Mouse (Mus musculus) bone marrow, adult 2 months (tissue): ENCODE measurements around the gene Tk1. TPM values are rescaled to one million over a fixed set of nuclear protein-coding genes. Genes with fewer than 3 reads are reported as not detected.

Experiments
- H3K27ac ChIP-seq: fragments of 200-500 bp; 2 replicates; pipeline ENCODE4 v1.5.1; 2012; ENCODE audit warnings: low read depth, mild to moderate bottlenecking, control low read depth, inconsistent platforms, low read length; ENCODE audit not compliant: control insufficient read depth, poor library complexity, insufficient read depth
- H3K4me1 ChIP-seq: fragments of 200-500 bp; 2 replicates; pipeline ENCODE4 v1.6.1; 2011; ENCODE audit warnings: low read length; ENCODE audit not compliant: control insufficient read depth, insufficient read depth
- H3K4me3 ChIP-seq: fragments of 200-500 bp; replicated peaks from 2 replicates; pipeline ENCODE3; 2011; ENCODE audit warnings: mild to moderate bottlenecking, low read depth, low read length, control low read depth; ENCODE audit not compliant: control insufficient read depth
- CTCF ChIP-seq: fragments of 200-500 bp; IDR thresholded peaks from 2 replicates; pipeline ENCODE4 v1.5.1; 2011; ENCODE audit warnings: low read length, control low read depth; ENCODE audit not compliant: control insufficient read depth, insufficient read depth
- POLR2A ChIP-seq: fragments of 200-500 bp; IDR thresholded peaks from 2 replicates; pipeline ENCODE4 v1.6.1; 2011; ENCODE audit warnings: low read depth, mild to moderate bottlenecking, control low read depth, low read length, borderline replicate concordance; ENCODE audit not compliant: control insufficient read depth
- WGBS: fragments of 180-500 bp; shearing (Covaris S2); methylation state at CpG from one replicate; pipeline ENCODE4 v1.1.7; 2018; 5-methylcytosine and 5-hydroxymethylcytosine counted together
- polyA plus RNA-seq: library from polyadenylated mRNA; stranded (reverse); fragments of >200 nt; gene quantifications from 2 replicates; pipeline ENCODE4 v1.2.4, GENCODE M21; 2011; ENCODE audit warnings: low replicate concordance; ENCODE audit not compliant: missing spikeins, insufficient read depth, insufficient read length

Tk1 gene
- 145 and 156 TPM in 2 replicates for polyA plus RNA-seq

- Histone ChIP-seq H3K27ac (peak within 1 kb of the TSS; percentile 69), H3K4me1 (peaks cover 8% of the 10 kb centered on the region), H3K4me3 (peak within 1 kb of the TSS; percentile 67)
- TF ChIP-seq POLR2A (peak; percentile 37; the same call in 1 of the 2 replicates), CTCF (no peak)
- WGBS, result under 1% methylated on average over 34 of the region's 34 CpGs
These were observed at the start of gene Tk1, which contains the start of gene Afmid for GRCm38 (mm10) chr11:117825333-117826101. TSS of gene Tk1 (minus strand) at chr11:117826092. TSS of gene Afmid (plus strand) at chr11:117825924.

GRCm38 (mm10) chr11:117875681-117876080 lies 49.8 kb upstream of the Tk1 start:
- Histone ChIP-seq H3K4me3 (no peak overlapping the region), H3K27ac (no peak overlapping the region), H3K4me1 (peaks cover 9% of the 10 kb centered on the region)
- TF ChIP-seq CTCF (no peak), POLR2A (no peak)
- WGBS, result 78% methylated on average over 6 of the region's 6 CpGs

GRCm38 (mm10) chr11:117874419-117874818 lies 48.5 kb upstream of the Tk1 start:
- Histone ChIP-seq H3K4me1 (peaks cover 4% of the 10 kb centered on the region), H3K27ac (no peak overlapping the region), H3K4me3 (no peak overlapping the region)
- 57% methylated on average over 4 of the region's 4 CpGs for WGBS
- TF ChIP-seq CTCF (peak; percentile 33; the same call in 1 of the 2 replicates), POLR2A (no peak)

- 1% methylated on average over 51 of the region's 51 CpGs for WGBS
- peak; percentile 29; the same call in 1 of the 2 replicates for TF ChIP-seq POLR2A
- no peak for TF ChIP-seq CTCF
- peak within 1 kb of the TSS; percentile 62 for H3K27ac ChIP-seq
- H3K4me1 ChIP-seq, result peaks cover 2% of the 10 kb centered on the region
- peak within 1 kb of the TSS; percentile 53 for H3K4me3 ChIP-seq
These were observed 47.1 kb upstream of the Tk1 start, which contains the start of gene Tha1 for GRCm38 (mm10) chr11:117872861-117873608. TSS of gene Tha1 (minus strand) at chr11:117873481.

GRCm38 (mm10) chr11:117871911-117872584 lies 46.2 kb upstream of the Tk1 start:
- 29% methylated on average over 12 of the region's 12 CpGs for WGBS
- peak overlapping the region; percentile 32 for H3K27ac ChIP-seq

GRCm38 (mm10) chr11:117871376-117871775 lies 45.5 kb upstream of the Tk1 start:
- no peak overlapping the region for H3K4me3 ChIP-seq
- no peaks in the 10 kb centered on the region for H3K4me1 ChIP-seq
- TF ChIP-seq POLR2A, result no peak
- TF ChIP-seq CTCF, result no peak
- H3K27ac ChIP-seq, result no peak overlapping the region
- 46% methylated on average over 5 of the region's 5 CpGs for WGBS

More at GRCm38 (mm10) chr11:117871911-117872584, 46.2 kb upstream of the Tk1 start:
- no peak overlapping the region for H3K4me3 ChIP-seq
- TF ChIP-seq CTCF (no peak), POLR2A (no peak)
- no peaks in the 10 kb centered on the region for H3K4me1 ChIP-seq

- 37% methylated on average over 12 of the region's 12 CpGs for WGBS
- no peaks in the 10 kb centered on the region for H3K4me1 ChIP-seq
- TF ChIP-seq POLR2A (no peak), CTCF (peak; percentile 97)
- no peak overlapping the region for H3K4me3 ChIP-seq
- H3K27ac ChIP-seq, result no peak overlapping the region
These were observed 44.9 kb upstream of the Tk1 start for GRCm38 (mm10) chr11:117870688-117871365.
